Mouse (Mus musculus) lung, postnatal 4 days (tissue): Measurements from ENCODE around the gene Melk.

Experiments used
- DNase-seq, 2 experiments: peaks; one replicate each; pipeline ENCODE4 v3.0.0; 2021

Gene Melk

DNA sequence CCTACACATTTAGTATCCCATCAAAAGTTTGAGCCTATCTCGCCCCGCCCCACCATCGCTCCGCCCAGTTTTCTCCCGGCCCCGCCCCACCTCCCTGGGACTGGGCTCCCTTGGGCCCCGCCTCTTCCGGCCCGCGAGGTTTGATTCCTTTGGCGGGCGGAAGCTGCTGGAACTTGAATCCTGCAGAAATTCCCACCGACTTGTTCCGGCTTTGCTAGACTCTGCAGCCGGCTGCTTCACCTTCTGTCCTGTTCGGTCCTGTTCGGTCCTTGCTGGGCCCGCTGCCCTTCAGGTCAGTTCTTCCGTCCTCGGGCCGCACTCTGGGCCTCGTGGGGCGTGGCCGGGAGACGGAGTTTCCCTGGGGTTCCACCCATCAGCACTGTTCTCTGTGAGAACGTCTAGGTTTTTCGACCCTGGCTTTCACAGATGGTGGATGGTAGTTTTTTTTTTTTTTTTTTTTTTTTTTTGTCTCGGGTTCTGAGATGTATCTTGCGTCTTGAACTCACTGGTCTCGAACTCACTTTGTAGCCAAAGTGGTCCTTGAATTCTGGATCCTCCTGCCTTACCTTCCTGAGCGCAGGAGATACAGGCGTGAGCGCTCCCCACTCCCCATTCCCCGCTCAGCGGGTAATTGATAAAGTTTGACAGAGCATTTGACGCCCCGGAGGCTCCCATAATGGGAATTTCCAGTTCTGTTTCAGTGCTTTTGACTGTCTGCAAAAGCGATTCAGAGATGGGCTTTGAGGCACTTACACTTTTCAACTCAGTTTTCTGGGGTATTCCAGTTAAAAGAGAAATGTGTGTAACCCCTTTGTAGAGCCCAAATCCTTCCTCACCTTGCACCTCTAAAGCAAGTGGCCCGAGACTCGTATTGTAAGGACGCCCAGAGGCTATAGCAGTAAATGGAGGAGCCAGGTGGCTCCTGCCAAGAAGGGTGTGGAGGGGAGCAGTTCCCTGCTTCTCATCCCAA is at the start of gene Melk:
Gene Melk, plus strand, starts transcription at position 96 of the 970 bp plus-strand sequence.
- peak; percentile 87 for DNase-seq

DNA sequence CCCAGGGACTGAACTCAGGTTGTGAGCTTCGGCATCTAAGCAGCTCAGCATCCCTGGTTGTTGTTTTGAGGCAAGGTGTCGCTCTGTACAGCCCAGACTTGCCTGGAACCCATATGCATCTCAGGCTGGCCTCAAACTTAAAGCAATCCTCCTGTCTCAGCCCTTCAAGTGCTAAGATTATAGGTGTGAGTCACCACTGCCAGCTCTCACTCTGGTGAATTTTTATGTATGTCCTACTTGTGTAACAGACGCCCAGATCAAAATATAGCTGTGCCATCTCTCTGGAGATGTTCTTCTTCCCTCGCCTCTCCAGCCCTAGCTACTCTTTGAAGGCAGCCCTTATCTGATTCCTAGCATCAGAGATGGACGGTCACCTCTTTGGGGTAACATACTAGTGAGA is 49.2 kb upstream of the Melk start:
- no peak for DNase-seq

DNA sequence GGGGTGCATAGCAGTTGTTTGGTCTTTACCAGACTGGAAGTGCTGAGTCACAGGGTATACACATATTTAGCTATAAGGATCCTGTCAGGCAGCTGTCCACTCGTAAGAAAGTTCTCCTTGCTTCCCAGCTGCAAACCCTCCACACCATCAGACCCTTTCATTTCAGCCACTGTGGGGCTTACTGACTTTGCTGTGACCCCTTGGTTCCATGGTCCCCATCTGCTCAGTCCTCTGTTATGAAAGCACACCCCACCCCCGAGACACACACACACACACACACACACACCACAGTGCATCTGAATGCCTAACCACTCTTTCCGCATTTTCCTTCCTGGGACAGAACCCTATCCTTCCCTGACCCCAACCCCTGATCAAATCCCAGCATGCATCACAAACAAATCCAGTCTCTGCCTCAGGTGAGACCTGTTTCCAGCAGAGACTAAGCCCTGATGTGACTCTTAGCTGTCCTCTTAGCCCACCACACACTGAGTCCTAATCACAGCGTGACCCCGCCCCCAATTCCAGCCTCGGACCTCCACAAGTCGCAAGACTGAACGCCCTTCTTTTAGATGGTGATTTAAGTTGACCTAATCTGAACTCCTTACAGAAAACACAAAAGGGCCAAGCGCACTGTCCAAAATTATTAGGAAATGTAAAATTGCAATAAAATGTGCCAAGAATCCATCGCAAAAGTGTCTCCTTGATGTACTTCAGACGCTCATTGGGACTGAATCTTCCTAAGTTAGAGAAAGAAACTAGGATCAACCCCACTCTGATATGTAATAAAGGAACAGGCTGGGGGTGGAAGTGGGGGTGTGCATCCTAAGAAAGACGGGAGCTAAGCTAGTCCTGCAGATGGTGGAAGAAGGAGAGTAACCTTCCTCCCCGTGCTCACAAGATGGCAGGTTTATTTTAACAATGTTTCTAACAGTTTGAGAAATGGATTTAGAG is 48.4 kb upstream of the Melk start:
- peak; percentile 25 to 69 for DNase-seq

- no peak for DNase-seq
These were observed 47.5 kb upstream of the Melk start for GRCm38 (mm10) chr4:44253191-44253590.

GRCm38 (mm10) chr4:44254579-44254978 is 46.1 kb upstream of the Melk start:
- no peak for DNase-seq

- no peak for DNase-seq
These were observed 41.5 kb upstream of the Melk start for GRCm38 (mm10) chr4:44259126-44259525.

GRCm38 (mm10) chr4:44260244-44260643 is 40.4 kb upstream of the Melk start:
- DNase-seq = peak; percentile 63 to 75

DNA sequence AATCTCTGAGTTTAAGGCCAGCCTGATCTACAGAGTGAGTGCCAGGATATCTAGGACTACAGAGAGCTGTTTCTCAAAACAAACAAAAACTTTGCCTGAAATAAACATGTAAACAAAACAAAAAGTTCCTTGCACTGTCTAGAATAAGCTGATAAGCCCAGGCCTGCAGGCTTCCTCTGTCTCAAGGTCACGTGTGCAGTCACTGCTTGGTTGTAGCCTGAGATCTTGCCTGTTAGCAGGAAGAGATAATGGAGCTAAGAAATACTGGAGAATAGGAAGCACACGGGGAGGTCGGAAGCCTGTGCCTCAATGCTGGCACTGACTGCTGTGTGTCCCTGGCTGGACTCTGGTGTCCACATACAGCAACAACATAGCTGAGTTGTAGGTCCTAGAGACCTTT is 35.2 kb upstream of the Melk start:
- no peak for DNase-seq

DNA sequence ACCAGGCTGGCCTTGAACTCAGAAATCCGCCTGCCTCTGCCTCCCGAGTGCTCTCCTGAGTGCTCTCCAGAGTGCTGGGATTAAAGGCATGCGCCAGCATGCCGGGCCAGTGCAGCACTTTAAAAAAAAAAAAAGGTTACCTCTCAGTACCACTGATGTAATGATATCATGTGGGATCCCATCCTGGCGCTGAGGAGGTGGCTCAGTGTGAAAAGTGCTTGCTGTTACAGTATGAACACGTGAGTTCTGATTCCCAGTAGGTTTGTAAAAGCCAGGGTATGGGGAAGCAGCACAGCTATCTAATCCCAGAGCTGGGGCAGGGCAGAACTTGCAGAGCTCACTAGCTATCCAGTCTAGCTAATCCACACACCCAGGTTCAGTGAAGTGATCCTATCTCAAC is 33.2 kb upstream of the Melk start:
- DNase-seq = no peak

GRCm38 (mm10) chr4:44269376-44269817 is 31.3 kb upstream of the Melk start:
- no peak for DNase-seq

DNA sequence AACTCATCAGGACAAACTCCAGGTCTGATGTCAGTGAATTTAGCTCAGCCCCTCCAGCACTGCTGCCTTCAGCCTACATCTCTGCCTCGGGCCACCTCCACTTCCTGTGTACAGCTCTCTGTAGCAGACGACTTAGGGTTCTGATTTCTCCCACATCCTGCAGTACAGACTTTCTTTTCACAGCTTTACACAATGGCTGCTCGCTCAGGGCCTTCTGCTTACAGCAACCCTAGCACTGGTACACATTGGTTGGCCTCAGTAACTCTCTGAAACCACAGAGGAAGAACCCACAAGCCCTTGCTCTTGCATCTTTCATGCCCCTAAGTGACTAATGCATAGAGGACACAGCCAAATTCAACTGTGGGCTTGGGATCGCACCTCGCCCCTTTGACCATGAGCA is 29.5 kb upstream of the Melk start:
- DNase-seq = peak in 1 of 2 experiments; percentile 21

- peak in 1 of 2 experiments; percentile 8 for DNase-seq
These were observed 18.9 kb upstream of the Melk start for GRCm38 (mm10) chr4:44281597-44282265.

GRCm38 (mm10) chr4:44292534-44292933 is 8.1 kb upstream of the Melk start:
- DNase-seq = peak in 1 of 2 experiments; percentile 55

GRCm38 (mm10) chr4:44295837-44296236 is 4.8 kb upstream of the Melk start:
- DNase-seq = no peak

DNA sequence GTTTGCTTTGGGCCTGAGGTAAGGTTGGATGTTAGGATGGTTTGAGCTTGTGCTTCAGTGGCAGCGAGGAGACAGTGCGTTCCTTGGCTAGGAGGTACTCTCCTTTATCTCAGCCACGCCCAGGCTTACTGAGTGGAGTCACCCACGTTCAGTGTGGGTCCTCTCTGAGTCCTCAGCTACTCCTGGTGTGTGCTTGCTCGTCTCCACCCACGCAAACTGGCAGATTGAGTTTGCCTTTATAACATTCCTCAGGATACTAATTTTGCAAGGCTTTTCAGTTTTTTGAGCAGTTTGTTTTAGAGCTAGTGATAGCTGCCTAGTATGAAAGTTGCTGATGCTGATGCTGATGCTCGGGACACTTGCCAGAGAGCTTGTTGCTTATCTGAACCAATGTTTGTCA is 5.9 kb downstream of the Melk start:
- no peak for DNase-seq

DNA sequence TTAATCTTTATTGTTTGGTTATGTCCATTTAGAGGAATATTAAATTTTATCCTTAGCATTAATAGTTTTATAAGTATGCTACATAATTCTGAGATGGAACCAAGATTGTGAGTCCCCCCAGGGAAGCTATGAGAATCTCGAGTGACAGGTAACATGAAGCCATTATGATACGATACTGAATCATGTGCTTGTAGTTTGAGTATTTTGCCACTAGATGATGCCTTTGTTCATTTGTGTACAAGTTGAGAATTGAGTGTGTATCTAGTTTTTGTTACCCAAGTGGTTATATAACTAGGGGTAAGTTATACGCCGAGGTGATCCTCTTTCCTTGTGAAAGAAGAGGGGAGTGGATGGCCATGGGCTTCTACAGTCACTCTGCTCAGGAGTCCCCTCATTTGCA is 9.8 kb downstream of the Melk start:
- DNase-seq = no peak

GRCm38 (mm10) chr4:44310911-44311310 is 10.2 kb downstream of the Melk start:
- DNase-seq = no peak

DNA sequence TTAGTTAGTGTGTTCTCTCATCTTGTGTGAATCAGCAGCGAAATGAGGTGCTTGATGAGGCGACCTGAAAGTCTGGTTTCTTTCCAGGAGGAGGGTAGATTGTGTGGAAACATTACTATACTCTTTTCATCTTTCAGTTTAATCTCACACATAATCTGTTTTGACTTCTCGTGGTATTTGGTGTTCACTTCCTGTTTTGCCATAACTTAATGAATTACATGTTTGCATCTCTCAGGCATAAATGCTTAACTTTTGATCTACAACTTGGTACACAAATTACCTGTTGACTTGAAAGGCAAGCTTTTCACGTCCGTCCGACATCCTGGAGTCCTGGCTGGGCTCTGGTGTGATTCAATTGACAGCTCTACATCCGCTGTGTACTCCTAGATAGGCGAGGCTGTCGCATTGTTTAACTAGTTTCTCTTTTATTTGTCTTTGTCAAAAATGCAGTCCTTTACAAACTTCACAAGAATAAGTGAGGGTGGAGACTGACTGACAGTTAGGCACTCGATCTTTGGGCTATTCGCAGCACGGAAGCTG is 15.7 kb downstream of the Melk start:
- DNase-seq = no peak

- no peak for DNase-seq
These were observed 19.8 kb downstream of the Melk start for GRCm38 (mm10) chr4:44320448-44320847.

GRCm38 (mm10) chr4:44322124-44322523 is 21.4 kb downstream of the Melk start:
- DNase-seq = no peak

DNA sequence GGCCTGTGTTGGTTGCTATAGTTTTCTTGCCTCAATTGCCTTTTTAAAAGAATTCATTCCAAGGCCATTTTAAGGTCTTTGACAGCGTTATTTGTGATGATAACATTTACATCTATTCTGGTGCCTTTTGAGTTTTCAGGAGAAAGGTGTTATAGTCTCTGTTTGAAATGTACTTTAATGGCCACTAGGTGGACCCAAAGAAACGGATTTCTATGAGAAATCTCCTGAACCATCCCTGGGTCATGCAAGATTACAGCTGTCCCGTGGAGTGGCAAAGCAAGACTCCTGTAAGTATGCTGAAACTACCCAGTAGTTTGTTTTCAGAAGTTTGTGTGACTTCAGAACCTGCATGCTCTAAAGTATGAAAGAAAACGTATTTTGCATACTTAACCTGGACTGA is 24.8 kb downstream of the Melk start:
- DNase-seq = no peak

DNA sequence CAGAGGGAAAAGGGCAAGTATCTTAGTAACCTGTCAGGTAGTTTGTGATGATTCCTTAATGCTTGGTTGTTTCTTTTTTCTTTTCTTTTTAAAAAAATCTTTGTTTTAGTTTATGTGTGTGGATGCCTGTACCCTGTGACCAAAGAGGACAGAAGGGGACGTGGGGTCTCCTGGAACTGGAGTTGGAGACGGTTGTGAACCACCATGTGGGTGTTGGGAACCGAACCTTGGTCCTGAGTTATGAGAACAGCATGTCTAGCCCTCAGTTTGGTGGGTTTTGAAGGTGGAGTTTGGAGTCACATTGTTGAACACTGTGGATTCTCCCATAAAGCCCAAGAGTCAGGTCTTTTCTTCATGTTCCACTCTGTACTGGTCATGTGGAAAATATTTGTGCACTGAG is 26.0 kb downstream of the Melk start:
- no peak for DNase-seq

DNA sequence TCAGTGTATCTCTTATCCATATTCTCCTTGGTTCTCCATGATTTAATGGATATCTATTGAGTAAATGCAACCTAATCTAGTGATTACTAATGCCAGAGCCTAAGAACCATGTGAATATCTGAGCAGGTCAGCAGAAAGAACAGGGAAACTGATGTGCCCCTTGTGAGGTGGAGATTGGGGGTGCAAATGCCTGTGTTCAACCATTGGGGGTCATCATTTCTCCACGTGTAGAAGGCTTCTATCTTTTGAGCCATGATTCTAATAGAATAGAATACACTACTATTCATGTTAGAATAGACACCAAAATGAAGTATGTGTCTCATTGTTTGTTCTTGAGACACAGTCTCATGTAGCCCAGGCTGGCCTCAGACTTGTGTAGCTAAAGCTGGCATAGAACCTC is 27.3 kb downstream of the Melk start:
- no peak for DNase-seq
